ENCODE assay signal across 8 mouse cellular contexts in genomic region chr5:63970281-63970732, GRCm38 (mm10). TPM values are rescaled to one million over a fixed set of nuclear protein-coding genes. Genes with fewer than 3 reads are reported as not detected.
DNase-seq lines count a peak whose midpoint lies in the region; ATAC-seq and TF ChIP-seq lines count a peak whose summit lies in the region.
"Had no signal": no experiment of that assay in that cellular context is flagged by ENCODE, and none has a peak within 500 bp of the region (broad histone marks: within the 10 kb centered on the region; RNA-seq: fewer than 3 reads in every experiment).

No protein-coding gene starts in this region.

- H3K4me3 ChIP-seq in megakaryocyte, embryonic 14.5 days (replicated peaks): peak overlapping the region; percentile 52
- H3K4me3 ChIP-seq in heart, postnatal 0 days (ENCODE audit: low read depth, low read length): no peak overlapping the region

- no peak overlapping the region for H3K4me2 ChIP-seq in heart, postnatal 0 days (ENCODE audit: low read depth, low read length)

- H3K36me3 ChIP-seq in megakaryocyte, embryonic 14.5 days (replicated peaks; ENCODE audit: low read length): no peaks in the 10 kb centered on the region
- no peaks in the 10 kb centered on the region for H3K36me3 ChIP-seq in heart, postnatal 0 days (replicated peaks; ENCODE audit: control insufficient read depth, insufficient read depth, low read length)
- H3K36me3 ChIP-seq in splenic B cell, adult 2 months (ENCODE audit: control insufficient read depth, insufficient read depth, low read length, poor library complexity, severe bottlenecking): no peaks in the 10 kb centered on the region

- no peak for TF ChIP-seq POLR2A in brain, embryonic 14.5 days (IDR thresholded peaks at IDR 0.05; ENCODE audit: borderline replicate concordance, extremely low read depth, insufficient read depth, insufficient read length, poor library complexity, severe bottlenecking)

- no peak overlapping the region for H3K9ac ChIP-seq in heart, postnatal 0 days (replicated peaks; ENCODE audit: low read depth, low read length)

- H3K4me1 ChIP-seq in megakaryocyte, embryonic 14.5 days: peaks cover 33% of the 10 kb centered on the region
- H3K4me1 ChIP-seq in heart, postnatal 0 days (ENCODE audit: control insufficient read depth, insufficient read depth): peaks cover 9% of the 10 kb centered on the region

- no peaks in the 10 kb centered on the region for H3K27me3 ChIP-seq in megakaryocyte, embryonic 14.5 days (replicated peaks)
- H3K27me3 ChIP-seq in heart, postnatal 0 days (ENCODE audit: control insufficient read depth, insufficient read depth, low read length): no peaks in the 10 kb centered on the region
- H3K27me3 ChIP-seq in splenic B cell, adult 2 months (ENCODE audit: control insufficient read depth, insufficient read depth, low read length, poor library complexity, severe bottlenecking): no peaks in the 10 kb centered on the region

- H3K9me3 ChIP-seq in megakaryocyte, embryonic 14.5 days: no peaks in the 10 kb centered on the region
- no peaks in the 10 kb centered on the region for H3K9me3 ChIP-seq in heart, postnatal 0 days (replicated peaks; ENCODE audit: control insufficient read depth, low read length)

- no peak for ATAC-seq in megakaryocyte, adult 5-6 weeks (ENCODE audit: poor library complexity, severe bottlenecking)
- no peak for ATAC-seq in heart, postnatal 0 days (ENCODE audit: insufficient read depth, low read depth)
- no peak for ATAC-seq in erythroid progenitor cell, adult 5-6 weeks (replicated peaks; ENCODE audit: low FRiP score, poor library complexity, severe bottlenecking)

- 33% methylated on average over 7 of the region's 7 CpGs for WGBS in heart, postnatal 0 days

- TF ChIP-seq EP300 in heart, postnatal 0 days (IDR thresholded peaks at IDR 0.05; ENCODE audit: low read depth): no peak

- H3K27ac ChIP-seq in heart, postnatal 0 days (ENCODE audit: low read depth): peak overlapping the region; percentile 74; the same call in 1 of the 2 replicates

- no peak for TF ChIP-seq CTCF in brain, embryonic 14.5 days (IDR thresholded peaks at IDR 0.05; ENCODE audit: borderline replicate concordance, extremely low read depth, insufficient read depth, insufficient read length)
- TF ChIP-seq CTCF in heart, postnatal 0 days (IDR thresholded peaks at IDR 0.05; ENCODE audit: low read depth): no peak

- peak; percentile 64 for DNase-seq in brain, embryonic 14.5 days (ENCODE audit: low read depth)
- peak; percentile 21 for DNase-seq in heart, postnatal 0 days (ENCODE audit: low spot score)
- peak; percentile 81 for DNase-seq in splenic B cell, adult 2 months (ENCODE audit: low read depth, low spot score)
- DNase-seq in thymus, postnatal 0 days (ENCODE audit: low spot score): no peak
- DNase-seq: cerebellum, adult 8-10 months had no signal

RNA-seq across cellular contexts. Expression of gene Rell1, which starts 1.6 kb away (rescaled TPM):
- polyA plus RNA-seq in megakaryocyte, embryonic 14.5 days (2012; ENCODE audit: insufficient read depth, low replicate concordance): 1.2 and 3.1 TPM in 2 replicates
- 23.3 and 28.7 TPM in 2 replicates for total RNA-seq in megakaryocyte, adult 5-6 weeks (2015)
- 27.1 and 28.3 TPM in 2 replicates for total RNA-seq in megakaryocyte, adult 5-6 weeks (2017)
- 8.0 and 8.1 TPM in 2 replicates for polyA plus RNA-seq in brain, embryonic 14.5 days (2012; rRNA removed)
- 3.2 and 5.8 TPM in 2 replicates for total RNA-seq in heart, postnatal 0 days (2014; rRNA removed; ENCODE audit: low replicate concordance)
- polyA plus RNA-seq in heart, postnatal 0 days (2015; fragmentation: Nextera tagmentation; extraction: Ambion mirVana): 7.9 and 8.0 TPM in 2 replicates
- 19.5 and 45.3 TPM in 2 replicates for total RNA-seq in erythroid progenitor cell, adult 5-6 weeks (2015; ENCODE audit: low replicate concordance)
- 45.3 and 64.4 TPM in 2 replicates for total RNA-seq in erythroid progenitor cell, adult 5-6 weeks (2017; ENCODE audit: low replicate concordance)
- polyA plus RNA-seq in thymus, postnatal 0 days (2015; fragmentation: Nextera tagmentation; extraction: Ambion mirVana): 10.4 and 11.2 TPM in 2 replicates
